Mouse (Mus musculus): ENCODE results near the gene Slain1. TPM values are rescaled to one million over a fixed set of nuclear protein-coding genes. Genes with fewer than 3 reads are reported as not detected.

The Slain1 gene
- polyA plus RNA-seq, 1 experiment from 2014 or later: 4.2 TPM

DNA sequence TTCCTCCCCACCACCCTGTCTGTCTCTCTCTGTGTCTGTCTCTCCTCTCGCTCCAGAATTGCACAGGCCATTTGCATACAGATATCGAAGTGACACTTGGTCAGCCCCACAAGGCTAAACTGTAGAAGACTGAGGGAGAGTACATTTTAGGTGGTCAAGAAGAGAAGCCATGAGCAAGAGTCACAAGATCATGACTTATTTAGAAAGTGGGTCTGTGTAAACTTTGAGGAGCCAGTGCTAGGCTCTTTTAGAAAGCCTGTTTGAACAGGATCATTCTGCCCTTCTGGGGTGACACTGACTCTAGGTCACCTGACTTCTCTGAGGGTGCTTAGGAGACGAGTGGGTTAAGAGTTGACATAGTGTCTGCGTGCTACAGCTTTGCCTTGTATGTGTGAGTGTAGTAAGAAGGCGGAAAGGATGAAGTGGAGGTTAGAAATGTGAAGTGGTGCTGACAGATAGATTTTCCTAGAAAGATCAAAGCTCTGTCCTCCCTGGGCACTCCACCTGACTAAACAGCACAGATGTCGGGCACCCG lies 30.3 kb downstream of the Slain1 start:
- no peaks in the 10 kb centered on the region for H3K27me3 ChIP-seq (ENCODE audit: poor library complexity, severe bottlenecking)
- H3K4me1 ChIP-seq: peaks cover 36% of the 10 kb centered on the region
- no peak for DNase-seq (ENCODE audit: extremely low spot score, low spot score)
- H3K27ac ChIP-seq: no peak overlapping the region
- H3K4me3 ChIP-seq: no peak overlapping the region
- WGBS: 75% methylated on average over 7 of the region's 7 CpGs
- peaks cover 5% of the 10 kb centered on the region; the same call in 1 of the 2 replicates for H3K36me3 ChIP-seq (replicated peaks)
- no peaks in the 10 kb centered on the region for H3K9me3 ChIP-seq

DNA sequence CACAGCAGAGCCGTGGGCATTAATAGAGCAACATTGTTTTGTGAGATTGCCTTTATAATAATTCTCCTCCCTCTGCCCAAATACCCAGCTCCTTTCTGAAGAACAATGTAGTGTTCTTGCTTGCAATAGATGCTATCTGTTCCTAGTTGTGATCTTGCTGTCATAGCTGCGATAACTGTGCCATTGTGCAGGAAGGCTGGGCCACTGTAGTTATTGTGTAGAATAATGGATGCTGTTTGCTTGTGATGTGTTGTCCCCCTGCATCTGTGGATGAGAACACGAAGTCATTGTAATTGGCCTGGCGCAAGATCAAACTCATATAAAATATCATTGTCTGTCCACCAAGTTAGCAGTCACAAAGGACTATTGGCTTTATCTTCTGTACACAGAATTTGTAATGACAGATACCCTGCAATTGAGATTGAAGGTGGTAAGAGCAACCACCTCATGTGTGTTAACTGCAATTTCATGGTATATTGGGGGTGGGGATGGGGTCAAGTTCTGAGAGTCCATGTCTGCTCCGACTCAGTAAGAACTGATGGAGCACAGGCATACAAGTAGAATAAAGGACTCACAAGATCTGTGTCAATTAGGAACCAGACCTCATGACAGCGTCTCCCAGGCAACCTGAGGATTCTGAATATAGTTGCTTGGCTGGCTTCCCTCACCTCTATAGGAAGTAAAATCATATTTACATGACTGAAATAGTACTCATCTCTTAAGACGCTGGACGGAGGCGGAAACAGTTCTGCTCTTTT lies 32.8 kb downstream of the Slain1 start:
- WGBS: 78% methylated on average over 9 of the region's 9 CpGs
- Histone ChIP-seq H3K4me3 (no peak overlapping the region), H3K27ac (no peak overlapping the region), H3K27me3 (ENCODE audit: poor library complexity, severe bottlenecking) (no peaks in the 10 kb centered on the region), H3K4me1 (peaks cover 36% of the 10 kb centered on the region), H3K9me3 (no peaks in the 10 kb centered on the region), H3K36me3 (replicated peaks) (peaks cover 12% of the 10 kb centered on the region)
- DNase-seq (ENCODE audit: extremely low spot score, low spot score): no peak

DNA sequence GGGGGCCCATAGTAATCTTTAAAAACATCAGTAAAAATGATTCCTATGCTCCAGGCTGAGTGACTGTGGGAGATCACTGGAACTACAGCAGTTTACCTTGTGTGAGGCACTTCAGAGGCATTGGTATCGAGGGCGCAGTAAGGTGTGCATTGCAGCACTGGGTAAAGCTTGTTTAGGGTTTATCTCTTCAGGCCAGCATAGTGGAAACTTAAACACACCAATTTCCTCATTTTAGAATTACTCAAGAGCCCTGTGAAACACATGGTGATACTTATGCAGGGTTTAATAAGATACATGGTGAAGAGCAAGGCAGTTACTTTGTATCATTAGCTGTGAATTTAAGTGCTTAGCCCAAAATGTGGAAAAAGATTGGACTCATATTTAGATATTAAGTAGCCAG lies 37.0 kb downstream of the Slain1 start:
- no peak for DNase-seq (ENCODE audit: extremely low spot score, low spot score)
- WGBS: 96% methylated on average over 2 of the region's 2 CpGs

DNA sequence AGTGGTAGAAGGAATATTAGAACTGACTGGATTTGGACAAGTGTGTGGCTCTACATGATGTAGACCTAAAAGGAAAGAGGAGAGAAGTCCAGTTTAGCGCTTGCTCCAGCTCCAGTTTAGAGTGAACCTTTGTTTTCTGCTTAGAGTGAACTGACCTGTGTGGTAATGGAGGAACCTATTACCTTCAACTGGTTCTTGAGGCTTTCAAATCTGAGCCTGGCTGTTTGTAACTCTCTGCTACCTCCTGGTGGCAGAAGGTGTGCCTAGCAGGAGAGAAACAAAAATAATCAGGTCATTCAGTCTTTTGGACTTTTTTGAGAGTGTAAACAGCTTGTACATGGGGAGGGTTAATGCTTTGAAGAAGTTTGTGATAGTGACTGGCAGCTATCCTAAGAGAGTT lies 44.3 kb downstream of the Slain1 start:
- H3K4me1 ChIP-seq: no peaks in the 10 kb centered on the region
- DNase-seq (ENCODE audit: extremely low spot score, low spot score): no peak
- 25% methylated on average over 1 of the region's 1 CpGs for WGBS
- H3K27ac ChIP-seq: no peak overlapping the region
- H3K9me3 ChIP-seq: no peaks in the 10 kb centered on the region
- peaks cover 48% of the 10 kb centered on the region for H3K36me3 ChIP-seq (replicated peaks)
- no peak overlapping the region for H3K4me3 ChIP-seq
- H3K27me3 ChIP-seq (ENCODE audit: poor library complexity, severe bottlenecking): no peaks in the 10 kb centered on the region

More for the DNA sequence above, 37.0 kb downstream of the Slain1 start:
- no peak overlapping the region for H3K4me3 ChIP-seq
- no peaks in the 10 kb centered on the region for H3K27me3 ChIP-seq (ENCODE audit: poor library complexity, severe bottlenecking)
- H3K4me1 ChIP-seq: peaks cover 14% of the 10 kb centered on the region
- no peaks in the 10 kb centered on the region for H3K9me3 ChIP-seq
- H3K27ac ChIP-seq: no peak overlapping the region
- peaks cover 33% of the 10 kb centered on the region for H3K36me3 ChIP-seq (replicated peaks)

DNA sequence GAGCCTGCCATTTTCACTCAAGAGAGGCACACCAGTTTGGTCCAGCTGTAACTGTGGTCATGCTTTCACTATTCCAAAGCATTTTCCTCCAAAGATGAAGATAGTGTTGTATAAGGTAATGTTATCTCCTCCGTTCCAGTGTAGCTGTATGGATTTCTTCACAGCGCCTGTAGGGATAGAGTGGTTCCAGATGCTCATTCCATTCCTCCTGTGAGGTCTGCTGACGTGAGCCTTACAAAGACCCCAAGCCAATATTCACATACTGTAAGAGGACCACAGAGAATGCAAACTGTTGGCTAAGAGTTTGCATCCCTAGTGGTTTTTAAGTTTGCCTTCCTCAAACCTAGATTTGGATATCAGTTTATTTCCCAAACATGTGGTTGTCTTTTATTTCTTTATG lies 45.6 kb downstream of the Slain1 start:
- Histone ChIP-seq H3K4me1 (no peaks in the 10 kb centered on the region), H3K36me3 (replicated peaks) (peaks cover 53% of the 10 kb centered on the region), H3K27ac (no peak overlapping the region), H3K9me3 (no peaks in the 10 kb centered on the region), H3K4me3 (no peak overlapping the region), H3K27me3 (ENCODE audit: poor library complexity, severe bottlenecking) (no peaks in the 10 kb centered on the region)
- WGBS: 72% methylated on average over 3 of the region's 3 CpGs
- no peak for DNase-seq (ENCODE audit: extremely low spot score, low spot score)

DNA sequence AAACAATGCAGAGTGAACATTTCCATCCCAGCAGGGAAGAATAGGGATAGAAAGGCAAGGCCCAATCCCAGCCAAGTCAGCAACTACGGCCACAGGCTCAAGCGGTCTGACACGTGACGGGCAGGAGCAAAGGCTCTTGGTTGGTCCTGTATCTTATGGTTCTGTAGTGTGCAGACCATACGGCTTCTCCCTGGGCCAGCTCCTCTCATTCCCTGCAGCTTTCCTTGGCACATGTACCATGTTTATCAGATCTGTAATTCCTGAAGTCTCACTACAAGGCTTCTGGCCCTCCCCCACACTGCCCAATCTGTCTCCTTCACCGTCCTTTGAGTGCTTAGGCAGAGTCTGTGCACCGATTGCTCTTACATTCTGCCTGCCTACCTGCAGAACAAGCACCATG lies 47.1 kb downstream of the Slain1 start:
- 93% methylated on average over 7 of the region's 7 CpGs for WGBS
- Histone ChIP-seq H3K4me3 (no peak overlapping the region), H3K4me1 (no peaks in the 10 kb centered on the region), H3K9me3 (no peaks in the 10 kb centered on the region), H3K36me3 (replicated peaks) (peaks cover 64% of the 10 kb centered on the region), H3K27me3 (ENCODE audit: poor library complexity, severe bottlenecking) (no peaks in the 10 kb centered on the region), H3K27ac (no peak overlapping the region)
- no peak for DNase-seq (ENCODE audit: extremely low spot score, low spot score)

DNA sequence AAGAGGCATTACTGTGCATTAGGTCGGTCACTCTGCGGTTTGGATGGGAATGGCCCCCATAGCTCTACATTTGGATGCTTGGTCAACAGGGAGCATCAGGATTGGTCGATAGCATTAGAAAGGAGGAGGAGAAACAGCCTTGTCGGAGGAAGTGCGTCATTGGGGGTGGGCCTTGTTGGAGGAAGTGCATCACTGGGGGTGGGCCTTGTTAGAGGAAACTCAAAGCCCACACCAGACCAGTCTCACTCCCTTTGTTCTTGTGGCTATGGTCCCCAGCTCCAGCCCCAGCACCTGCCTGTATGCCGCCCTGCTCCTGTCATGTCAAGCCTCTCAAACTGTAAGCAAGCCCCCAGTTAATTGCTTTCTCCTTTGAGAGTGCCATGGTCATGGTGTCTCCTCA lies 49.3 kb downstream of the Slain1 start:
- Histone ChIP-seq H3K27me3 (ENCODE audit: poor library complexity, severe bottlenecking) (no peaks in the 10 kb centered on the region), H3K27ac (no peak overlapping the region), H3K36me3 (replicated peaks) (peaks cover 86% of the 10 kb centered on the region), H3K9me3 (no peaks in the 10 kb centered on the region), H3K4me3 (no peak overlapping the region), H3K4me1 (no peaks in the 10 kb centered on the region)
- DNase-seq (ENCODE audit: extremely low spot score, low spot score): no peak
- WGBS: 93% methylated on average over 6 of the region's 6 CpGs

DNA sequence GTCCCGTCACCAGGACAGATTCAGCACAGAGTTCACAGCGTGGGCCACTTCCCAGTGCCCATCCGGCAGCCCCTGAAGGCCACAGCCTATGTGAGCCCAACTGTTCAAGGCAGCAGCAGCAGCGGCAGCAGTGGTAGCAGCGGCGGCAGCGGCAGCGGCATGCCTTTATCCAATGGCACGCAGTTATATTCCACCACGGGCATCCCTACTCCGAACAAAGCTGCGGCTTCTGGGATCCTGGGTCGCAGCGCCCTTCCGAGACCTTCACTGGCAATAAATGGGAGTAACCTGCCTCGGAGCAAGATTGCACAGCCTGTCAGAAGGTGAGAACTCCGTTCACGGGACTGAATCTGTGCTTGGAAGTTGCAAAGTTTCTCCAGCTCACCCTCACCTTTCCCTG lies 52.5 kb downstream of the Slain1 start:
- 91% methylated on average over 18 of the region's 18 CpGs for WGBS
- Histone ChIP-seq H3K4me1 (no peaks in the 10 kb centered on the region), H3K36me3 (replicated peaks) (peaks cover 78% of the 10 kb centered on the region), H3K27me3 (ENCODE audit: poor library complexity, severe bottlenecking) (no peaks in the 10 kb centered on the region), H3K9me3 (no peaks in the 10 kb centered on the region), H3K27ac (no peak overlapping the region), H3K4me3 (no peak overlapping the region)
- no peak for DNase-seq (ENCODE audit: extremely low spot score, low spot score)

DNA sequence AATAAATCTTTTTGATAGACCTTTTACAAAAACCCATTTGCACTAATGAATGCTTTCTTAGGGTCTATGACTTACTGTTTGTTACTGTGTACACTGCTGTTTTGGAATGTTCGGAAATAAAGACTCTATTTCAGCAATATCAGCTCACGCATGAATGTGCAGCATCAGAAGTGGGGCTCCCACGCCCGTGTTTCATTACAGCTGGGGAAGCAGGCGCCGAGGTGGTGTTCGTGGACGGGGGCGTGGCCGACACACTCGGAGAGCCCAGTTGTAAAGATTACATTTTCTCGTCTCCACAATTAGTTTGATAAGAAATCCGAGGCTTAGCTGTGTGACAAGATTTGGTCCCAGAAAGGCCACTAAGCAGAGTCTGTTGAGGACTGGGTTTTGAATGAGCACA lies 54.7 kb downstream of the Slain1 start:
- H3K27ac ChIP-seq: no peak overlapping the region
- H3K9me3 ChIP-seq: no peaks in the 10 kb centered on the region
- no peaks in the 10 kb centered on the region for H3K27me3 ChIP-seq (ENCODE audit: poor library complexity, severe bottlenecking)
- H3K4me1 ChIP-seq: no peaks in the 10 kb centered on the region
- no peak overlapping the region for H3K4me3 ChIP-seq
- DNase-seq (ENCODE audit: extremely low spot score, low spot score): no peak
- peaks cover 63% of the 10 kb centered on the region for H3K36me3 ChIP-seq (replicated peaks)
- 85% methylated on average over 13 of the region's 13 CpGs for WGBS

DNA sequence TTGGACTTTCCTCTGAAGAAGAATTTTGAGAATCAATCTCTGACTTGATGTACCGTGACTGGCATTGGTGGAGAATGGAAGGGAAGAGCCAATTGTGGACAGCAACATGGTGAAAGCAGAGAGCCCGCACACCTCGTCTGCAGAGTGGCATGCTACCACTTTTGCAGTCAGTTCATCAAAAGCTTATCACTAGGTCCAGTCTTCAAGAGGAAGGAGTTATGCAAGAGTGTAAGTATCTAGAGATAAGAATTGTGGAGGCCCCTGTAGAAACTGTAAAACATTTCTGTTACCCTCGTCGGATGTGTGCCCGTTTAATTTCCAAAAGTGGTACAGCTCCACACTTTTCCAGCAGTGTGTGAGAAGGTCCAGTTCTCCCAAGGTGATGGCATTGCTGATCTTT lies 56.3 kb downstream of the Slain1 start:
- H3K4me3 ChIP-seq: no peak overlapping the region
- peaks cover 50% of the 10 kb centered on the region for H3K36me3 ChIP-seq (replicated peaks)
- H3K27ac ChIP-seq: no peak overlapping the region
- H3K9me3 ChIP-seq: no peaks in the 10 kb centered on the region
- WGBS: 90% methylated on average over 6 of the region's 6 CpGs
- no peaks in the 10 kb centered on the region for H3K27me3 ChIP-seq (ENCODE audit: poor library complexity, severe bottlenecking)
- no peak for DNase-seq (ENCODE audit: extremely low spot score, low spot score)
- no peaks in the 10 kb centered on the region for H3K4me1 ChIP-seq

DNA sequence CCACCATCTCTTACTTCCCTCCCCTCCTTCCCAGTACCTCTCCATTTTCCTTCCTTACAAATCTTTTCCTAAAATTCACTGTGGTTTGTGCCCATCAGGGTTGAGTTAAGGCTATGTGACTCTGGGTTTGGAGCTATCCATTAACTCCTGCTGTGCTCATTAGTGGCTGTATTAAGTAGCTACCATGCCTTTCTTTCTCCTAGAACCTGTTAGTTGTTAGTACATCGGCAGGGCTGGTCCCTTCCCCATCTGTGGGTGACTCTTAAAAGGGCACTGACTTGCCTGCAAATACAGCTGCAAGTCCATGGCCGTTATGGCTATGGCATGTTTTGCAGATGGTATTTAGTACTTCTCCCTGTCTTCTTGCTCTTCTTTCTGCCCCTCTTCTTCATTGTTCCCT lies 58.6 kb downstream of the Slain1 start:
- no peak for DNase-seq (ENCODE audit: extremely low spot score, low spot score)
- no peak overlapping the region for H3K27ac ChIP-seq
- 67% methylated on average over 2 of the region's 2 CpGs for WGBS
- no peaks in the 10 kb centered on the region for H3K4me1 ChIP-seq
- H3K4me3 ChIP-seq: no peak overlapping the region
- H3K27me3 ChIP-seq (ENCODE audit: poor library complexity, severe bottlenecking): no peaks in the 10 kb centered on the region
- H3K36me3 ChIP-seq (replicated peaks): peaks cover 30% of the 10 kb centered on the region
- no peaks in the 10 kb centered on the region for H3K9me3 ChIP-seq

DNA sequence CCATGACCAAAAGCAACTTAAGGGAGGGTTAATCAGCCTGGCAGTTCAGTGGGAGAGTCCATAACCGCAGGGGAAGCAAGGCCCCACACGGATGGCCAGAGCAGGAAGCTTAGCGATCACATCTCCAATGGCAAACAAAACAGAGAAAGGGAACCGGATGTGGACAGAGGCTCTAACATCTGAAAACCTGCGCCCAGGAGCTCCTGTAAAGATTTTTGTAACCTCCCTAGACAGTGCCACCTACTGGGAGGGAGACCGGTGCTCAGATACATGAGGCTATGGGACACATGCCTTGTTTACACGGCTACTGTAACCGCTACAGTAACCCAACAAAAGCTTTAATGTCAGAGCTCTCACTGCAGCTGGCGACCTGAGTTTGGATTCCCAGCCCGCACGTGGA lies 59.2 kb downstream of the Slain1 start:
- Histone ChIP-seq H3K27ac (no peak overlapping the region), H3K36me3 (replicated peaks) (peaks cover 24% of the 10 kb centered on the region), H3K4me3 (no peak overlapping the region), H3K27me3 (ENCODE audit: poor library complexity, severe bottlenecking) (no peaks in the 10 kb centered on the region), H3K4me1 (no peaks in the 10 kb centered on the region), H3K9me3 (no peaks in the 10 kb centered on the region)
- DNase-seq (ENCODE audit: extremely low spot score, low spot score): no peak
- WGBS: 92% methylated on average over 11 of the region's 11 CpGs

DNA sequence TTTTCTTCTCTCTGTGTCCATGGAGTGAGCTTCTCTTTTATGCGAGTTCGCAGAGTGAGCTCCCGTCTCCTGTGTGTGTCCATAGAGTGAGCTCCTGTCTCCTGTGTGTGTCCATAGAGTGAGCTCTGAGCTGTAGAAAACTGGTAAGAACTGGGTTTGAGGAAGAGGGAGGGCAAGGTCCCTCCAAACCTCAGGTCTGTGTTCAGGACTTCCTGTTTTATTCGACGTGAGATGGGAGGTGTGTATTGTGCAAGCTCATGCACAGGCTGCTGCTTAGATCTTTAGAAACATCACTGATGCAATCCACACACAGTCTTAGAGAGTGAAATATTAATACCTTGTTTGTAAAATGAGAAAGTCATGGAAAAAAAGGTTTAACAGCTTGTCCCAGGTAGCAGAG lies 63.0 kb downstream of the Slain1 start:
- 96% methylated on average over 5 of the region's 5 CpGs for WGBS
- peaks cover 6% of the 10 kb centered on the region for H3K36me3 ChIP-seq (replicated peaks)

More for the DNA sequence above, 63.0 kb downstream of the Slain1 start:
- no peaks in the 10 kb centered on the region for H3K4me1 ChIP-seq
- DNase-seq (ENCODE audit: extremely low spot score, low spot score): no peak
- no peaks in the 10 kb centered on the region for H3K9me3 ChIP-seq
- no peak overlapping the region for H3K27ac ChIP-seq
- H3K4me3 ChIP-seq: no peak overlapping the region
- peaks cover 5% of the 10 kb centered on the region; the same call in 1 of the 2 replicates for H3K27me3 ChIP-seq (ENCODE audit: poor library complexity, severe bottlenecking)
